Mouse (Mus musculus): Measurements from ENCODE around the gene Mthfs. TPM values are rescaled to one million over a fixed set of nuclear protein-coding genes. Genes with fewer than 3 reads are reported as not detected.

Gene Mthfs
- polyA plus RNA-seq, 1 experiment from 2014 or later, result 16.6 TPM

GRCm38 (mm10) chr9:89305637-89306036 lies 95.2 kb downstream of the Mthfs start:
- no peak for ATAC-seq (ENCODE audit: extremely low read depth, insufficient number of reproducible peaks, low FRiP score, low TSS enrichment)
- no peaks in the 10 kb centered on the region for H3K27me3 ChIP-seq (replicated peaks)
- H3K4me1 ChIP-seq, result no peaks in the 10 kb centered on the region
- no peak overlapping the region for H3K4me2 ChIP-seq
- no peak overlapping the region for H3K9ac ChIP-seq
- no peaks in the 10 kb centered on the region for H3K9me3 ChIP-seq
- no peak overlapping the region for H3K4me3 ChIP-seq
- no peaks in the 10 kb centered on the region for H3K36me3 ChIP-seq
- WGBS, result 62% methylated on average over 2 of the region's 2 CpGs
- no peak overlapping the region for H3K27ac ChIP-seq (replicated peaks)

- 73% methylated on average over 7 of the region's 7 CpGs for WGBS
- Histone ChIP-seq H3K4me3 (no peak overlapping the region), H3K4me2 (no peak overlapping the region), H3K36me3 (no peaks in the 10 kb centered on the region), H3K27ac (replicated peaks) (no peak overlapping the region), H3K27me3 (replicated peaks) (no peaks in the 10 kb centered on the region), H3K9ac (no peak overlapping the region), H3K9me3 (no peaks in the 10 kb centered on the region), H3K4me1 (no peaks in the 10 kb centered on the region)
- no peak for ATAC-seq (ENCODE audit: extremely low read depth, insufficient number of reproducible peaks, low FRiP score, low TSS enrichment)
Measured at GRCm38 (mm10) chr9:89308357-89309194, 98.1 kb downstream of the Mthfs start.

- ATAC-seq (ENCODE audit: extremely low read depth, insufficient number of reproducible peaks, low FRiP score, low TSS enrichment), result no peak
- 63% methylated on average over 2 of the region's 2 CpGs for WGBS
Measured at GRCm38 (mm10) chr9:89309195-89309535, 98.7 kb downstream of the Mthfs start.

GRCm38 (mm10) chr9:89311649-89312048 lies 101.2 kb downstream of the Mthfs start:
- Histone ChIP-seq H3K4me2 (no peak overlapping the region), H3K4me1 (no peaks in the 10 kb centered on the region), H3K9me3 (no peaks in the 10 kb centered on the region), H3K4me3 (no peak overlapping the region), H3K27ac (replicated peaks) (no peak overlapping the region), H3K9ac (no peak overlapping the region), H3K36me3 (no peaks in the 10 kb centered on the region), H3K27me3 (replicated peaks) (no peaks in the 10 kb centered on the region)
- 72% methylated on average over 2 of the region's 2 CpGs for WGBS
- no peak for ATAC-seq (ENCODE audit: extremely low read depth, insufficient number of reproducible peaks, low FRiP score, low TSS enrichment)

More at GRCm38 (mm10) chr9:89309195-89309535, 98.7 kb downstream of the Mthfs start:
- Histone ChIP-seq H3K4me3 (no peak overlapping the region), H3K27me3 (replicated peaks) (no peaks in the 10 kb centered on the region), H3K9me3 (no peaks in the 10 kb centered on the region), H3K9ac (no peak overlapping the region), H3K4me1 (no peaks in the 10 kb centered on the region), H3K36me3 (no peaks in the 10 kb centered on the region), H3K27ac (replicated peaks) (no peak overlapping the region), H3K4me2 (no peak overlapping the region)

- no peak overlapping the region for H3K27ac ChIP-seq (replicated peaks)
- H3K4me3 ChIP-seq, result no peak overlapping the region
- H3K4me1 ChIP-seq, result no peaks in the 10 kb centered on the region
- no peaks in the 10 kb centered on the region for H3K27me3 ChIP-seq (replicated peaks)
- no peak overlapping the region for H3K9ac ChIP-seq
- ATAC-seq (ENCODE audit: extremely low read depth, insufficient number of reproducible peaks, low FRiP score, low TSS enrichment), result no peak
- H3K36me3 ChIP-seq, result no peaks in the 10 kb centered on the region
- no peaks in the 10 kb centered on the region for H3K9me3 ChIP-seq
- 57% methylated on average over 1 of the region's 1 CpGs for WGBS
- no peak overlapping the region for H3K4me2 ChIP-seq
Measured at GRCm38 (mm10) chr9:89373731-89374130, 163.3 kb downstream of the Mthfs start.

- H3K9me3 ChIP-seq, result no peaks in the 10 kb centered on the region
- no peak overlapping the region for H3K27ac ChIP-seq (replicated peaks)
- no peaks in the 10 kb centered on the region for H3K27me3 ChIP-seq (replicated peaks)
- no peaks in the 10 kb centered on the region for H3K36me3 ChIP-seq
- no peak; the same call in 1 of the 2 replicates for ATAC-seq (ENCODE audit: extremely low read depth, insufficient number of reproducible peaks, low FRiP score, low TSS enrichment)
- H3K4me2 ChIP-seq, result no peak overlapping the region
- no peak overlapping the region for H3K9ac ChIP-seq
- H3K4me3 ChIP-seq, result no peak overlapping the region
- 72% methylated on average over 4 of the region's 4 CpGs for WGBS
- no peaks in the 10 kb centered on the region for H3K4me1 ChIP-seq
Measured at GRCm38 (mm10) chr9:89374650-89375049, 164.2 kb downstream of the Mthfs start.

GRCm38 (mm10) chr9:89403031-89403430 lies 192.6 kb downstream of the Mthfs start:
- H3K4me1 ChIP-seq, result no peaks in the 10 kb centered on the region
- WGBS, result 88% methylated on average over 1 of the region's 1 CpGs
- H3K27ac ChIP-seq (replicated peaks), result no peak overlapping the region
- no peak overlapping the region for H3K9ac ChIP-seq
- no peak overlapping the region for H3K4me2 ChIP-seq
- ATAC-seq (ENCODE audit: extremely low read depth, insufficient number of reproducible peaks, low FRiP score, low TSS enrichment), result no peak
- H3K36me3 ChIP-seq, result no peaks in the 10 kb centered on the region
- no peaks in the 10 kb centered on the region for H3K27me3 ChIP-seq (replicated peaks)
- H3K9me3 ChIP-seq, result no peaks in the 10 kb centered on the region
- no peak overlapping the region for H3K4me3 ChIP-seq

Other genes starting within 250 kb of the Mthfs start
- gene Trim43b, start 117.8 kb upstream of the Mthfs start, polyA plus RNA-seq (2015; fragmentation: Nextera tagmentation; extraction: Ambion mirVana), result not detected in 2 replicates
- gene Bcl2a1b, start 11.5 kb upstream of the Mthfs start, polyA plus RNA-seq (2015; fragmentation: Nextera tagmentation; extraction: Ambion mirVana), result 1.5 TPM in 2 replicates
- gene Gm29094, start 11.3 kb upstream of the Mthfs start, polyA plus RNA-seq (2015; fragmentation: Nextera tagmentation; extraction: Ambion mirVana), result 0.24 TPM in 1 of 2 replicates, not detected in the other

Data from heart, embryonic 13.5 days (tissue).